ENCODE assay signal across 22 mouse cellular contexts in genomic region chr13:104577856-104578255, GRCm38 (mm10).
DNase-seq lines count a peak whose midpoint lies in the region; ATAC-seq lines count a peak whose summit lies in the region.
"Had no signal": no experiment of that assay in that cellular context is flagged by ENCODE, and none has a peak within 500 bp of the region (broad histone marks: within the 10 kb centered on the region; RNA-seq: fewer than 3 reads in every experiment).

No protein-coding gene starts in this region.

- no peaks in the 10 kb centered on the region for H3K9me3 ChIP-seq in hindbrain, embryonic 10.5 days
- no peaks in the 10 kb centered on the region for H3K9me3 ChIP-seq in hindbrain, embryonic 16.5 days (ENCODE audit: control insufficient read depth, low read length)
- no peaks in the 10 kb centered on the region for H3K9me3 ChIP-seq in limb, embryonic 11.5 days (ENCODE audit: control insufficient read depth, low read length)
- H3K9me3 ChIP-seq: embryonic facial prominence, embryonic 12.5 days; heart, embryonic 12.5 days; intestine, embryonic 15.5 days; kidney, embryonic 15.5 days had no signal

- 0 out of 2 replicates have a peak overlapping the region, but pooled peaks have one; percentile 1 for H3K27ac ChIP-seq in hindbrain, embryonic 10.5 days
- no peak overlapping the region for H3K27ac ChIP-seq in hindbrain, embryonic 16.5 days (ENCODE audit: low read depth, low read length)
- no peak overlapping the region for H3K27ac ChIP-seq in limb, embryonic 11.5 days (replicated peaks; ENCODE audit: low read depth, low read length)
- H3K27ac ChIP-seq: intestine, embryonic 15.5 days; kidney, embryonic 15.5 days had no signal

- peaks cover 11% of the 10 kb centered on the region; the same call in 1 of the 2 replicates for H3K4me1 ChIP-seq in hindbrain, embryonic 10.5 days (replicated peaks)
- H3K4me1 ChIP-seq in hindbrain, embryonic 16.5 days (ENCODE audit: control insufficient read depth, insufficient read depth, low read depth, low read length): no peaks in the 10 kb centered on the region
- H3K4me1 ChIP-seq in limb, embryonic 11.5 days (ENCODE audit: control insufficient read depth, insufficient read depth, low read length): peaks cover 25% of the 10 kb centered on the region
- H3K4me1 ChIP-seq: intestine, embryonic 15.5 days had no signal

- no peak for DNase-seq in hindbrain, embryonic 10.5 days (ENCODE audit: low spot score)
- peak; percentile 6 for DNase-seq in 3T3-L1 (ENCODE audit: low read depth, low spot score)
- peak; percentile 46 for DNase-seq in embryo, embryonic 11 days
- peak; percentile 58 for DNase-seq in limb, embryonic 11.5 days (ENCODE audit: low spot score)
- DNase-seq in gastrocnemius, postnatal 25 days: no peak
- no peak for DNase-seq in frontal cortex, postnatal 14 days (ENCODE audit: low spot score in 2 of 2)
- DNase-seq in urinary bladder, postnatal 4 days (ENCODE audit: low spot score in 2 of 2): no peak
- DNase-seq: cerebellum, adult 18-20 months; cerebellum, postnatal 25 days; heart, postnatal 14 days; liver; lung, postnatal 14 days; midbrain, embryonic 14.5 days; right cerebral cortex, postnatal 14 days had no signal

- 70% methylated on average over 11 of the region's 11 CpGs for WGBS in hindbrain, embryonic 10.5 days
- 66% methylated on average over 11 of the region's 11 CpGs for WGBS in hindbrain, embryonic 16.5 days
- WGBS in limb, embryonic 11.5 days: 18% methylated on average over 11 of the region's 11 CpGs

- no peaks in the 10 kb centered on the region for H3K36me3 ChIP-seq in hindbrain, embryonic 10.5 days
- no peaks in the 10 kb centered on the region for H3K36me3 ChIP-seq in hindbrain, embryonic 16.5 days (ENCODE audit: control insufficient read depth, insufficient read depth, low read length)
- no peaks in the 10 kb centered on the region for H3K36me3 ChIP-seq in limb, embryonic 11.5 days (ENCODE audit: control insufficient read depth, insufficient read depth, low read length)
- H3K36me3 ChIP-seq: embryonic facial prominence, embryonic 12.5 days; heart, embryonic 12.5 days; intestine, embryonic 15.5 days; kidney, embryonic 15.5 days had no signal

- H3K4me2 ChIP-seq in hindbrain, embryonic 16.5 days (ENCODE audit: low read length): no peak overlapping the region
- 0 out of 2 replicates have a peak overlapping the region, but pooled peaks have one; percentile 8 for H3K4me2 ChIP-seq in limb, embryonic 11.5 days (ENCODE audit: low read depth, severe bottlenecking)
- H3K4me2 ChIP-seq: embryonic facial prominence, embryonic 12.5 days; heart, embryonic 12.5 days; intestine, embryonic 15.5 days; kidney, embryonic 15.5 days had no signal

- no peak overlapping the region for H3K9ac ChIP-seq in hindbrain, embryonic 16.5 days (ENCODE audit: low read depth, low read length)
- no peak overlapping the region for H3K9ac ChIP-seq in limb, embryonic 11.5 days (ENCODE audit: low read length)
- H3K9ac ChIP-seq: embryonic facial prominence, embryonic 12.5 days; heart, embryonic 12.5 days; intestine, embryonic 15.5 days; kidney, embryonic 15.5 days had no signal

- H3K27me3 ChIP-seq in hindbrain, embryonic 10.5 days (ENCODE audit: insufficient read depth, poor library complexity, severe bottlenecking): no peaks in the 10 kb centered on the region
- no peaks in the 10 kb centered on the region for H3K27me3 ChIP-seq in hindbrain, embryonic 16.5 days (replicated peaks; ENCODE audit: control insufficient read depth, insufficient read depth, low read length)
- H3K27me3 ChIP-seq in limb, embryonic 11.5 days (ENCODE audit: control insufficient read depth, insufficient read depth, low read length): no peaks in the 10 kb centered on the region
- H3K27me3 ChIP-seq: embryonic facial prominence, embryonic 12.5 days; heart, embryonic 12.5 days; intestine, embryonic 15.5 days; kidney, embryonic 15.5 days had no signal

- H3K4me3 ChIP-seq in hindbrain, embryonic 10.5 days: no peak overlapping the region
- no peak overlapping the region for H3K4me3 ChIP-seq in hindbrain, embryonic 16.5 days (ENCODE audit: low read length)
- H3K4me3 ChIP-seq in limb, embryonic 11.5 days (ENCODE audit: low read depth, low read length): no peak overlapping the region
- H3K4me3 ChIP-seq: embryonic facial prominence, embryonic 12.5 days; erythroblast, embryonic 14.5 days; heart, embryonic 12.5 days; intestine, embryonic 15.5 days; kidney, embryonic 15.5 days; myocyte had no signal

- ATAC-seq in hindbrain, embryonic 16.5 days: no peak; the same call in 1 of the 2 replicates
- 0 out of 2 replicates have a peak, but pooled peaks have one; percentile 40 for ATAC-seq in limb, embryonic 11.5 days (ENCODE audit: insufficient number of reproducible peaks, low FRiP score, low TSS enrichment, low read depth)
- ATAC-seq: forebrain, embryonic 16.5 days; intestine, embryonic 15.5 days had no signal

Comparison
In these comparisons a context has a peak if more than half of its experiments do, and no peak if none do; other contexts are left out.
1. DNase-seq: peak in 3T3-L1 (single experiment), embryo, embryonic 11 days (single experiment) and limb, embryonic 11.5 days (single experiment); none in hindbrain, embryonic 10.5 days (single experiment), gastrocnemius, postnatal 25 days (single experiment), frontal cortex, postnatal 14 days (0 of 2) and urinary bladder, postnatal 4 days (0 of 2).